Mouse (Mus musculus): Measurements from ENCODE around the gene Sec1.
A peak's percentile ranks its signal among the peaks of the same experiment; 100 is the strongest.

GRCm38 (mm10) chr7:45742338-45742737 is 48.1 kb upstream of the Sec1 start:
- no peak for TF ChIP-seq SRF (IDR thresholded peaks at IDR 0.05; ENCODE audit: control insufficient read depth, insufficient read length, low read depth)
- peak in 2 of 3 experiments; percentile 45 to 86 for TF ChIP-seq MYOG (IDR thresholded peaks at IDR 0.05; ENCODE audit: control insufficient read depth in 1 of 3, insufficient read depth in 1 of 3, insufficient read length in 2 of 3, low read depth in 2 of 3)
- no peak for TF ChIP-seq CEBPB (IDR thresholded peaks at IDR 0.05; ENCODE audit: insufficient read depth, poor library complexity, severe bottlenecking)
- TF ChIP-seq POLR2AphosphoS2 (IDR thresholded peaks at IDR 0.05; ENCODE audit: insufficient read length, low read depth): no peak
- TF ChIP-seq POLR2A (IDR thresholded peaks at IDR 0.05; ENCODE audit: insufficient read length, low read depth): no peak

Measured in myocyte (in vitro differentiated cells).